Mouse (Mus musculus) ES-E14 (cell line): ENCODE data around the gene Bcl11b. TPM values are rescaled to one million over a fixed set of nuclear protein-coding genes. Genes with fewer than 3 reads are reported as not detected.

Source experiments
- DNase-seq: peaks from one replicate; pipeline ENCODE4 v3.0.0-alpha.2; 2013; ENCODE audit warnings: low read depth, low spot score
- H3K27ac ChIP-seq: 2 replicates; pipeline ENCODE4 v1.5.1; 2012; ENCODE audit warnings: low read depth, mild to moderate bottlenecking, low read length, moderate library complexity, mixed read lengths; ENCODE audit not compliant: poor library complexity, insufficient read depth, severe bottlenecking
- H3K36me3 ChIP-seq: 2 replicates; pipeline ENCODE4 v1.6.1; 2012; ENCODE audit warnings: mild to moderate bottlenecking, low read length, moderate library complexity, mixed read lengths; ENCODE audit not compliant: control insufficient read depth, poor library complexity, insufficient read depth, severe bottlenecking
- H3K4me1 ChIP-seq, 2 experiments: fragments of 150-350 bp in 1 of 2; sonication (generic) in 1 of 2; 2 replicates each; pipeline ENCODE4 v1.6.1; 2012; ENCODE audit warnings: low read length in 2 of 2, mild to moderate bottlenecking in 1 of 2, mixed read lengths in 1 of 2; ENCODE audit not compliant: control insufficient read depth in 2 of 2, insufficient read depth in 2 of 2, poor library complexity in 1 of 2
- H3K4me3 ChIP-seq, 2 experiments: fragments of 150-350 bp in 1 of 2; sonication (generic) in 1 of 2; 2 replicates each; pipeline ENCODE4 v1.5.1; 2012; ENCODE audit warnings: low read length in 2 of 2, low read depth in 1 of 2, mild to moderate bottlenecking in 1 of 2, mixed read lengths in 1 of 2; ENCODE audit not compliant: insufficient read depth in 1 of 2, poor library complexity in 1 of 2, severe bottlenecking in 1 of 2
- H3K9ac ChIP-seq: 2 replicates; pipeline ENCODE4 v1.6.1; 2012; ENCODE audit warnings: low read depth, mild to moderate bottlenecking, low read length, mixed read lengths; ENCODE audit not compliant: poor library complexity, insufficient read depth, severe bottlenecking
- H3K9me3 ChIP-seq: fragments of 150-350 bp; sonication (generic); 2 replicates; pipeline ENCODE4 v1.6.1; 2012; ENCODE audit warnings: low read depth, mild to moderate bottlenecking, low read length; ENCODE audit not compliant: control insufficient read depth, insufficient read depth
- CHD2 ChIP-seq: IDR thresholded peaks from 2 replicates; pipeline ENCODE4 v1.6.1; 2014; ENCODE audit warnings: mild to moderate bottlenecking, low read depth, low read length, inconsistent platforms
- HCFC1 ChIP-seq: IDR thresholded peaks from 2 replicates; pipeline ENCODE4 v1.6.1; 2012; ENCODE audit warnings: low read length, inconsistent platforms, borderline replicate concordance; ENCODE audit not compliant: insufficient read depth
- MAFK ChIP-seq: IDR thresholded peaks from 2 replicates; pipeline ENCODE4 v1.6.1; 2014; ENCODE audit warnings: mild to moderate bottlenecking, low read depth, low read length, inconsistent platforms; ENCODE audit not compliant: insufficient read depth
- ZC3H11A ChIP-seq: IDR thresholded peaks from 2 replicates; pipeline ENCODE4 v1.6.1; 2012; ENCODE audit warnings: low read depth, mild to moderate bottlenecking, inconsistent platforms, low read length, borderline replicate concordance
- ZNF384 ChIP-seq: IDR thresholded peaks from 2 replicates; pipeline ENCODE4 v1.6.1; 2012; ENCODE audit warnings: low read depth, low read length, inconsistent platforms
- in situ Hi-C, 2 experiments: fragments of 600-800 bp; cut with MboI; formaldehyde crosslinking; loops; one replicate each; pipeline ENCODE4 v1.15.1; 2025; ENCODE audit warnings: low sequenced_read_pairs in 2 of 2, inconsistent platforms in 1 of 2; ENCODE audit not compliant: unreplicated experiment in 2 of 2
- total RNA-seq: library from RNA; depleted of rRNA; stranded (reverse); fragments of 300-350 nt; gene quantifications from 2 replicates; pipeline ENCODE4 v1.2.3, GENCODE M21; 2012

Bcl11b gene
- total RNA-seq, 1 experiment, result 0.85 TPM

DNA sequence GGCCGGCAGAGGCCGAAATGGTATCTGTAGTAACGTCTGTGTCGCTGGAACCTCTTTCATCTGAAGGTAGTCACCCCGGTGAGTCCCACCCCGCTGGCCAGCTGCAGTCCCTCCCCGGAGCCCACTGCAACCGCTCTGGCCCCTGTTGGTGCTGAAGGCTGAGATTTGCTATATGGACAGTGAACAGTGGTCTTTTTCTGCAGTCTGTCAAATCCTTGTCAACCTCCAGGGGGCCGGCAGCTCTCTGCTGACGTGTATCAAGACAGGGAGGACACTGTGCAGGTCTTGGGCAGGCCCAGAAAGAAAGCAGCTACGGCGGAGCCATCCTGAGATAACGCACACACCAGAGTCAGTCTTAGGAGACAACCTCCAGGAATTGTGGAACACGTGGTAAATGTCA lies 43.0 kb downstream of the Bcl11b start:
- H3K36me3 ChIP-seq, result no peaks in the 10 kb centered on the region
- no peak overlapping the region for H3K27ac ChIP-seq
- TF ChIP-seq ZC3H11A (no peak), ZNF384 (no peak), HCFC1 (no peak), MAFK (no peak), CHD2 (no peak)
- H3K4me3 ChIP-seq, result no peak overlapping the region
- peaks cover 0 to 2% of the 10 kb centered on the region in 2 experiments; a peak in 1 of 4 replicates for H3K4me1 ChIP-seq
- in situ Hi-C loops, result no loop called here
- no peak for DNase-seq
- no peaks in the 10 kb centered on the region for H3K9me3 ChIP-seq
- no peak overlapping the region for H3K9ac ChIP-seq

DNA sequence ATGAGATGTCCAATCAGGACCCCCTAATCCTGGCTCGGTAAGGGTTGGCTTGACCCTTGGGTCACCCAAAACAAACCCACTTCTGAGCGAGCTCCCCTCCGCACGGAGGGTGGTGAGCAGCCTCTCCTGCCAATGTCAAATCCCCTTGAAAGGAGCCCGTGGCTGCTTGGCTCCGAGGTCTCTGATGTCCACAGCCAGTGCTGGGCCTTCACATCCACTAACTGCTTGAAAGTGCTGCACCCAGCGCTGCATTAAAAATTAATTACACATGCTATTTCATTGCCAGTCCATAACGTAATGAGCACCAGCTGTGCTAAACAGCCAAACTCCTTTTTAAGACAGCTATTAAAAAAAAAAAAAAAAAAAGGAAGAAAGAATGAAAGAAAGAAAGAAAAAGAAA lies 43.5 kb downstream of the Bcl11b start:
- H3K4me3 ChIP-seq, result no peak overlapping the region
- no peaks in the 10 kb centered on the region for H3K36me3 ChIP-seq
- in situ Hi-C loops, result no loop called here
- no peaks in the 10 kb centered on the region for H3K9me3 ChIP-seq
- H3K9ac ChIP-seq, result no peak overlapping the region
- H3K27ac ChIP-seq, result no peak overlapping the region
- H3K4me1 ChIP-seq, result peaks cover 0 to 2% of the 10 kb centered on the region in 2 experiments; a peak in 1 of 4 replicates
- no peak for TF ChIP-seq CHD2
- TF ChIP-seq ZNF384, result no peak
- TF ChIP-seq ZC3H11A, result no peak
- no peak for TF ChIP-seq HCFC1
- TF ChIP-seq MAFK, result no peak
- no peak for DNase-seq

DNA sequence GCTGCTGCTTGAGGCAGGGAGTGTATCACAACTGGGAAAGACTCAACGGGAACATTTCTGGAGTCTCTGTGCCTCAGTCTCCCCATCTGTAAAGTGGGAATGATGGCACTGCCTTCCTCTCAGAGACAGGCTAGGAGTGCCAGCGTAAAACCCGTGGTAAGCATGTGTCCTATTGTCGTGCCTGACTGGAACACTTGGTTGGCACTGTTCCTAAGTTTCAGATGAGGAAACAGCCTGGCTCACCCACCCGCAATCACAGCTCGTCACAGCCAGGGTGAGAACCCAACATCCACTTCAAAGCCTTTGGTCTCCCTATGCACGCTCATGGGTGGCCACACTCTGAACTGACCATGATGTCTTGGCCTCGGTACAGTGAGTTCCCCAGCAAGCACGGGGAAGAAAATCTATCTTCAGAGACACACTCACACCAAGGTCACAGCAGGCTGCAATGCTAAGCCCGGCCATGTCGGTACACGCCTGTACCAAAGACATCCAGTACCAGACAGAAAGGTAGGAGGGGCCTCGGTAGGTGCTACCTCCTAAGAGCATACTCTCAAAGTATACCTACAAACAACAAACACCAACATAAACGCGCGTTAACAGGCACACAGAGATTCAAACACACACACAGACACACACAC lies 50.2 kb downstream of the Bcl11b start:
- Histone ChIP-seq H3K36me3 (no peaks in the 10 kb centered on the region), H3K27ac (no peak overlapping the region), H3K4me3 (no peak overlapping the region), H3K9ac (no peak overlapping the region), H3K4me1 (no peaks in the 10 kb centered on the region), H3K9me3 (no peaks in the 10 kb centered on the region)
- TF ChIP-seq ZC3H11A, result no peak
- no peak for TF ChIP-seq MAFK
- no peak for TF ChIP-seq ZNF384
- TF ChIP-seq HCFC1, result no peak
- TF ChIP-seq CHD2, result no peak
- in situ Hi-C loops, result no loop called here
- no peak for DNase-seq

DNA sequence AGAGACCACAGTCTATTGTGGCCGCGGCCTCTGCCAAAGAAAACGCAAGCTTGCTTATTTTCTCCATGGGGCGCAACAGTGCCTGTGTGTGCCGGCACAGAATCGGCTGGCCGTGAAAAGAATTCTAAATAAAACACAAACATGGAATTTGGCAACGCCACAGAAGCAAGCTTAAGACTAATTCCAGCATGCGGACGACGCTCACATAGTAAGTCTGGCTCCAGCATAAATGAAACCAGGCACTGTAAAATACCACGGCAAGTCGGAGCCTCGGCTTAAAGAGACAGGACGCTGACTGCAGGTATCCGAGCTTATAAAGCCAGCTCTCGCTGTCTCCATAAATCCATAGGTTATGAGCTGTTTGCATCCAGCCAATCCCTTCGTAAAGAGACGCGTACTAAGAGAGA lies 51.1 kb downstream of the Bcl11b start:
- H3K9me3 ChIP-seq, result no peaks in the 10 kb centered on the region
- no peak for TF ChIP-seq ZC3H11A
- TF ChIP-seq HCFC1, result no peak
- TF ChIP-seq CHD2, result no peak
- no peak for TF ChIP-seq MAFK
- TF ChIP-seq ZNF384, result no peak
- in situ Hi-C loops, result no loop called here
- no peak overlapping the region for H3K4me3 ChIP-seq
- H3K9ac ChIP-seq, result no peak overlapping the region
- no peaks in the 10 kb centered on the region for H3K36me3 ChIP-seq
- H3K4me1 ChIP-seq, result peaks cover 0 to 2% of the 10 kb centered on the region in 2 experiments; a peak in 1 of 4 replicates
- no peak overlapping the region for H3K27ac ChIP-seq
- no peak for DNase-seq

DNA sequence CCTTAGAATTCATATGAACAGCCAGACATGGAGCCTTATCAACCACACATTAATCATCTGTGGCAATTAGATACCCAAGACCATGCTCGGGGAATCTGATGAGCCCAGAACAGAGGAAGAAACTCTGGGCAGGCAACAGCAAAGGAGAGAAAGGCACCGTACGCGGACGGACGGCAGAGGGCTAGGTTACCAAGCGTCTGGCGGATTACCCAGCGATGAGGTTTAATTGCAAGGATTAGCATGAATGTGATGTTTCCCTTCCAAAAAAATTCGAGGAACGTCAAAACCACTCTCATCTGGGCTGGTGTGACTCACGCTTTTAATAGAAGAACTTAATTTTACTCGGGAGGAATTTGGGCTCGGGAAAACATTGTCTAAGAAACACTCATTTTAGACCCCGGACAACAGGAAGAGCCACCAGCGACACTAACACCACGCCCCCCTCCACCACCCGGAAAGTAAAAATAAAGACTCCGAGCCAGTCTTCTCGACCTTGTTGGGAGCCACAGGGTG lies 52.7 kb downstream of the Bcl11b start:
- Histone ChIP-seq H3K4me1 (peaks cover 0 to 4% of the 10 kb centered on the region in 2 experiments; a peak in 1 of 4 replicates), H3K36me3 (no peaks in the 10 kb centered on the region), H3K4me3 (no peak overlapping the region), H3K9me3 (no peaks in the 10 kb centered on the region), H3K9ac (no peak overlapping the region), H3K27ac (no peak overlapping the region)
- no peak for DNase-seq
- in situ Hi-C loops, result no loop called here
- TF ChIP-seq ZNF384, result no peak
- no peak for TF ChIP-seq MAFK
- no peak for TF ChIP-seq HCFC1
- no peak for TF ChIP-seq ZC3H11A
- TF ChIP-seq CHD2, result no peak
